Mouse (Mus musculus) hindbrain, embryonic 14.5 days (tissue): ENCODE data around the gene 4931428F04Rik. TPM values are rescaled to one million over a fixed set of nuclear protein-coding genes. Genes with fewer than 3 reads are reported as not detected.

Source experiments
- ATAC-seq: fragments of 200-750 bp; cut with Nextera tagmentation; 2 replicates; pipeline ENCODE4 v1.8.0; 2017; ENCODE audit warnings: moderate number of reproducible peaks, mild to moderate bottlenecking, moderate TSS enrichment, moderate library complexity; ENCODE audit not compliant: low FRiP score
- DNase-seq: peaks from one replicate; pipeline ENCODE4 v3.0.0-alpha.2; 2015; ENCODE audit warnings: low spot score
- H3K27ac ChIP-seq: fragments of 300-500 bp; sonication (generic); 2 replicates; pipeline ENCODE4 v1.5.1; 2014; ENCODE audit warnings: mild to moderate bottlenecking, moderate library complexity
- H3K27me3 ChIP-seq: fragments of 300-500 bp; sonication (generic); 2 replicates; pipeline ENCODE4 v1.6.1; 2014; ENCODE audit warnings: mild to moderate bottlenecking, low read length, mixed read lengths; ENCODE audit not compliant: control insufficient read depth, insufficient read depth
- H3K36me3 ChIP-seq: fragments of 300-500 bp; sonication (generic); replicated peaks from 2 replicates; pipeline ENCODE4 v1.6.1; 2014; ENCODE audit not compliant: control insufficient read depth, insufficient read depth
- H3K4me1 ChIP-seq: fragments of 300-500 bp; sonication (generic); replicated peaks from 2 replicates; pipeline ENCODE4 v1.6.1; 2014; ENCODE audit warnings: antibody characterized with exemption, low read length, mixed read lengths; ENCODE audit not compliant: control insufficient read depth, insufficient read depth
- H3K4me2 ChIP-seq: fragments of 300-500 bp; sonication (generic); replicated peaks from 2 replicates; pipeline ENCODE4 v1.6.1; 2014; ENCODE audit warnings: mild to moderate bottlenecking, moderate library complexity
- H3K4me3 ChIP-seq: fragments of 300-500 bp; sonication (generic); replicated peaks from 2 replicates; pipeline ENCODE4 v1.5.1; 2014; ENCODE audit warnings: mild to moderate bottlenecking, low read length
- H3K9ac ChIP-seq: fragments of 300-500 bp; sonication (generic); 2 replicates; pipeline ENCODE4 v1.6.1; 2014
- H3K9me3 ChIP-seq: fragments of 300-500 bp; sonication (generic); 2 replicates; pipeline ENCODE4 v1.6.1; 2016; ENCODE audit warnings: low read length; ENCODE audit not compliant: control insufficient read depth
- WGBS: fragments of 180-500 bp; shearing (Covaris S2); extraction: QIAGEN DNeasy Blood & Tissue Kit; methylation state at CpG from one replicate; pipeline ENCODE4 v1.1.7; 2014; 5-methylcytosine and 5-hydroxymethylcytosine counted together
- polyA plus RNA-seq: library from polyadenylated mRNA; unstranded; fragments of >200 nt; fragmentation: Nextera tagmentation; extraction: Ambion mirVana; gene quantifications from 2 replicates; pipeline ENCODE4 v1.2.1, GENCODE M21; 2014

4931428F04Rik gene
- polyA plus RNA-seq, 1 experiment from 2014 or later = 101 TPM

- no peak for DNase-seq
- Histone ChIP-seq H3K9me3 (no peaks in the 10 kb centered on the region), H3K4me3 (peak overlapping the region; percentile 65), H3K27me3 (no peaks in the 10 kb centered on the region), H3K4me1 (peaks cover 19% of the 10 kb centered on the region), H3K9ac (peak overlapping the region; percentile 85), H3K36me3 (peaks cover 49% of the 10 kb centered on the region), H3K4me2 (peak overlapping the region; percentile 90), H3K27ac (peak overlapping the region; percentile 73)
- under 1% methylated on average over 12 of the region's 12 CpGs for WGBS
- ATAC-seq = peak; percentile 63
Observed at GRCm38 (mm10) chr8:105325641-105326093, 36.0 kb upstream of the 4931428F04Rik start.

- Histone ChIP-seq H3K36me3 (peaks cover 43% of the 10 kb centered on the region), H3K4me1 (peaks cover 19% of the 10 kb centered on the region), H3K4me3 (no peak overlapping the region), H3K9me3 (no peaks in the 10 kb centered on the region), H3K4me2 (no peak overlapping the region), H3K27ac (no peak overlapping the region), H3K27me3 (no peaks in the 10 kb centered on the region), H3K9ac (no peak overlapping the region)
- WGBS = 96% methylated on average over 4 of the region's 4 CpGs
- no peak for DNase-seq
- no peak for ATAC-seq
Observed at GRCm38 (mm10) chr8:105323183-105323582, 33.5 kb upstream of the 4931428F04Rik start.

- Histone ChIP-seq H3K4me3 (no peak overlapping the region), H3K9ac (no peak overlapping the region), H3K36me3 (peaks cover 83% of the 10 kb centered on the region), H3K27me3 (no peaks in the 10 kb centered on the region), H3K4me2 (no peak overlapping the region), H3K9me3 (no peaks in the 10 kb centered on the region), H3K4me1 (no peaks in the 10 kb centered on the region), H3K27ac (no peak overlapping the region)
- ATAC-seq (no peak), DNase-seq (no peak)
- WGBS = 84% methylated on average over 11 of the region's 11 CpGs
Observed at GRCm38 (mm10) chr8:105318662-105319190, 29.1 kb upstream of the 4931428F04Rik start.

GRCm38 (mm10) chr8:105317941-105318340 is 28.3 kb upstream of the 4931428F04Rik start:
- H3K9me3 ChIP-seq = no peaks in the 10 kb centered on the region
- WGBS = 81% methylated on average over 4 of the region's 4 CpGs
- no peak for DNase-seq
- no peaks in the 10 kb centered on the region for H3K27me3 ChIP-seq
- no peak for ATAC-seq
- H3K27ac ChIP-seq = no peak overlapping the region
- H3K9ac ChIP-seq = 0 out of 2 replicates have a peak overlapping the region, but pooled peaks have one; percentile 8
- H3K4me2 ChIP-seq = no peak overlapping the region
- H3K36me3 ChIP-seq = peaks cover 86% of the 10 kb centered on the region
- no peak overlapping the region for H3K4me3 ChIP-seq
- no peaks in the 10 kb centered on the region for H3K4me1 ChIP-seq

GRCm38 (mm10) chr8:105315073-105315769 is 25.6 kb upstream of the 4931428F04Rik start:
- Histone ChIP-seq H3K4me3 (no peak overlapping the region), H3K27ac (no peak overlapping the region), H3K27me3 (no peaks in the 10 kb centered on the region), H3K4me2 (no peak overlapping the region), H3K36me3 (peaks cover 95% of the 10 kb centered on the region), H3K4me1 (no peaks in the 10 kb centered on the region), H3K9me3 (no peaks in the 10 kb centered on the region), H3K9ac (no peak overlapping the region)
- ATAC-seq (0 out of 2 replicates have a peak, but pooled peaks have one; percentile 13), DNase-seq (no peak)
- WGBS = 92% methylated on average over 18 of the region's 18 CpGs

GRCm38 (mm10) chr8:105313622-105314402 is 24.1 kb upstream of the 4931428F04Rik start:
- no peak for ATAC-seq
- WGBS = 87% methylated on average over 9 of the region's 9 CpGs
- Histone ChIP-seq H3K9ac (no peak overlapping the region), H3K27me3 (no peaks in the 10 kb centered on the region), H3K4me2 (no peak overlapping the region), H3K4me3 (no peak overlapping the region), H3K27ac (no peak overlapping the region), H3K36me3 (peaks cover 96% of the 10 kb centered on the region), H3K4me1 (no peaks in the 10 kb centered on the region), H3K9me3 (no peaks in the 10 kb centered on the region)
- DNase-seq = no peak

GRCm38 (mm10) chr8:105312891-105313481 is 23.3 kb upstream of the 4931428F04Rik start:
- H3K36me3 ChIP-seq = peaks cover 96% of the 10 kb centered on the region
- DNase-seq = no peak
- H3K9ac ChIP-seq = no peak overlapping the region

GRCm38 (mm10) chr8:105311718-105312117 is 22.1 kb upstream of the 4931428F04Rik start:
- H3K27ac ChIP-seq = no peak overlapping the region
- no peak overlapping the region for H3K4me3 ChIP-seq
- DNase-seq = no peak
- H3K9ac ChIP-seq = no peak overlapping the region
- WGBS = 83% methylated on average over 1 of the region's 1 CpGs
- no peaks in the 10 kb centered on the region for H3K9me3 ChIP-seq
- H3K27me3 ChIP-seq = no peaks in the 10 kb centered on the region
- no peaks in the 10 kb centered on the region for H3K4me1 ChIP-seq
- no peak overlapping the region for H3K4me2 ChIP-seq
- ATAC-seq = no peak
- H3K36me3 ChIP-seq = peaks cover 97% of the 10 kb centered on the region

More at GRCm38 (mm10) chr8:105312891-105313481, 23.3 kb upstream of the 4931428F04Rik start:
- no peaks in the 10 kb centered on the region for H3K27me3 ChIP-seq
- H3K4me2 ChIP-seq = no peak overlapping the region
- H3K27ac ChIP-seq = no peak overlapping the region
- no peaks in the 10 kb centered on the region for H3K9me3 ChIP-seq
- no peak for ATAC-seq
- H3K4me1 ChIP-seq = no peaks in the 10 kb centered on the region
- 92% methylated on average over 8 of the region's 8 CpGs for WGBS
- H3K4me3 ChIP-seq = no peak overlapping the region

- peaks cover 10% of the 10 kb centered on the region for H3K4me1 ChIP-seq
- H3K9me3 ChIP-seq = no peaks in the 10 kb centered on the region
- DNase-seq (no peak), ATAC-seq (no peak)
- H3K36me3 ChIP-seq = peaks cover 84% of the 10 kb centered on the region
- no peak overlapping the region for H3K4me3 ChIP-seq
- no peak overlapping the region for H3K9ac ChIP-seq
- no peak overlapping the region for H3K4me2 ChIP-seq
- H3K27me3 ChIP-seq = no peaks in the 10 kb centered on the region
- H3K27ac ChIP-seq = no peak overlapping the region
- 86% methylated on average over 8 of the region's 8 CpGs for WGBS
Observed at GRCm38 (mm10) chr8:105310118-105310517, 20.5 kb upstream of the 4931428F04Rik start.
